Mouse (Mus musculus): ENCODE measurements around the gene Kirrel3. TPM values are rescaled to one million over a fixed set of nuclear protein-coding genes. Genes with fewer than 3 reads are reported as not detected.

Kirrel3 gene
- polyA plus RNA-seq, 1 experiment from 2014 or later: 2.3 TPM

DNA sequence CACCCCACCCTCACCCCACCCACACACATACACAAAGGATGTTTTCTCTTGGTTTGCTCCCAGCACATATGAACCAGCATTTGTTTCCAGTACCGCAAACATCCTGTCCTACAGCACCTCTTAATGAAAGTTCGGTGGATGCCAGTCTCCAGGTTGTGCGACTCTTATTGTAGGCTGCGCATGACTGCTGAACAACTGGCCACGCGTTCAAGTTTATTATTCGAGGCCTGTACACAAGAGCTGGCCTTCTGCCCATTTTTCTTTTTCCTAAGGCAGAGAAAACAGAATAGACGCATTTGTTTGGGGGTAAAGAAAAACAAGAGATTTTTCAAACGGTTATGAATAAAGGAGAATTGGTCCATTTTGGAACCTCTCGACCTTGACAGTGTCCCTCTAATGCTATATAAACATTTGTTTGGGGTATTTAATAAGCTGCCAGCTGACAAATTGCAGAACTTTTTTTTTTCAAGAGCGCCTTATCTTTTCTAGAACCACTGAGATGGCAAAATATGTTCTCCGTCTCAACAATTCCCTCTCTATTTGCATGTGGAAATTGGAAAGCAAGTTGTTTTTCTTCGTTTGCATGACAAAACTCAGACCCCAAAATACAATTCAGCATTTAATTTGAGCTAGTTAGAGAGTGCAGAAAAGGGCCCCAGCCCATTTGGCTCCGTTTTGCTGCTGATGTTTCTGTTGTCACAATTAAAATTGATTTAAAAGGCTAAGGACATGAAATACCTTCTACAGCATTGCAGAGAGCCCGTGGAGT lies 179.9 kb downstream of the Kirrel3 start:
- Histone ChIP-seq H3K9ac (ENCODE audit: low read length) (no peak overlapping the region), H3K27ac (ENCODE audit: low read length) (no peak overlapping the region), H3K9me3 (replicated peaks; ENCODE audit: control insufficient read depth, low read length) (no peaks in the 10 kb centered on the region), H3K4me3 (replicated peaks; ENCODE audit: low read length) (no peak overlapping the region), H3K27me3 (ENCODE audit: control insufficient read depth, insufficient read depth, low read length) (no peaks in the 10 kb centered on the region), H3K4me1 (ENCODE audit: control insufficient read depth, insufficient read depth, low read length) (no peaks in the 10 kb centered on the region), H3K36me3 (ENCODE audit: control insufficient read depth, insufficient read depth, low read length) (no peaks in the 10 kb centered on the region), H3K4me2 (ENCODE audit: low read depth, low read length) (no peak overlapping the region)
- 69% methylated on average over 15 of the region's 15 CpGs for WGBS
- ATAC-seq (ENCODE audit: insufficient read depth, low FRiP score): no peak

DNA sequence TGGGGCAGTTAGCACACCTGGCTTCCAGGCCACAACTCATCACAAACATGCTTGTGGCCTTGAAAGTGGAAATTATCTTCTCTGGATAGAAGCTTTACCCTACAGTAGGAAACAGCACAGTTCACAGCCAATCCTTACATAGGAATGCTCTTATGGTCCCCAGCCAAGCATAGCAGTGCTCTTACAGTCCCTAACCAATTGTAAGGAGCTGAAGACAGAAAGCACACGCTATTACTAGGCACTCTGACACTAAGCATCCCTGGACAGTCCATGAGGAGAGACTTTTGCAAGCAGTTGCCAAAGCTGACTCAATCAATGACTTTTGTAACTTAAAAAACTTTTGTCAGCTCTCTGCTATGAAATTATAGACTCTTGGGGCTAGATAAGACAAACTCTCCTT lies 181.5 kb downstream of the Kirrel3 start:
- H3K27ac ChIP-seq (ENCODE audit: low read length): no peak overlapping the region
- H3K4me3 ChIP-seq (replicated peaks; ENCODE audit: low read length): no peak overlapping the region
- no peaks in the 10 kb centered on the region for H3K4me1 ChIP-seq (ENCODE audit: control insufficient read depth, insufficient read depth, low read length)
- H3K9ac ChIP-seq (ENCODE audit: low read length): no peak overlapping the region
- 47% methylated on average over 1 of the region's 1 CpGs for WGBS
- no peaks in the 10 kb centered on the region for H3K36me3 ChIP-seq (ENCODE audit: control insufficient read depth, insufficient read depth, low read length)
- no peaks in the 10 kb centered on the region for H3K27me3 ChIP-seq (ENCODE audit: control insufficient read depth, insufficient read depth, low read length)
- H3K4me2 ChIP-seq (ENCODE audit: low read depth, low read length): no peak overlapping the region
- no peak for ATAC-seq (ENCODE audit: insufficient read depth, low FRiP score)
- no peaks in the 10 kb centered on the region for H3K9me3 ChIP-seq (replicated peaks; ENCODE audit: control insufficient read depth, low read length)

DNA sequence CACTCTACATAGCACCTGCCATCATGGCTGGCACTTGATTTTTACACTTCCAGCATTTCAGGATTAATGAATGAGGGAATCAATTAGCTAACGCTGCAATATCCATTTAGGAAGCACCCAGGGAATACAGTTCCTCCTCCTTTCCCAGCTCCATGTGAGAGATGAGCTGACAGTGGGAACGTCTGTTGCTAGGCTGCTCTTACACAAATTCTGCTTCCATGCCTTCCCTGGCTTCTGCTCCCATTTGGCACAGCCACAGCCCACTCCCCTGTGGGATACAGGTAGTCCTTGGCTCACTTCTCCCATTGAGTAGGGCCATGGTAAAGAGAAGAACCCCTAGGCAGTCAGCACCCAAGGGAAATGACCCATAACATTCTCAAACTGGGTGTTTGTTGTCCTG lies 185.2 kb downstream of the Kirrel3 start:
- no peaks in the 10 kb centered on the region for H3K36me3 ChIP-seq (ENCODE audit: control insufficient read depth, insufficient read depth, low read length)
- no peak overlapping the region for H3K9ac ChIP-seq (ENCODE audit: low read length)
- no peak overlapping the region for H3K4me2 ChIP-seq (ENCODE audit: low read depth, low read length)
- H3K4me3 ChIP-seq (replicated peaks; ENCODE audit: low read length): no peak overlapping the region
- ATAC-seq (ENCODE audit: insufficient read depth, low FRiP score): no peak
- no peak overlapping the region for H3K27ac ChIP-seq (ENCODE audit: low read length)
- 65% methylated on average over 2 of the region's 2 CpGs for WGBS
- H3K4me1 ChIP-seq (ENCODE audit: control insufficient read depth, insufficient read depth, low read length): no peaks in the 10 kb centered on the region
- no peaks in the 10 kb centered on the region for H3K9me3 ChIP-seq (replicated peaks; ENCODE audit: control insufficient read depth, low read length)
- H3K27me3 ChIP-seq (ENCODE audit: control insufficient read depth, insufficient read depth, low read length): no peaks in the 10 kb centered on the region

DNA sequence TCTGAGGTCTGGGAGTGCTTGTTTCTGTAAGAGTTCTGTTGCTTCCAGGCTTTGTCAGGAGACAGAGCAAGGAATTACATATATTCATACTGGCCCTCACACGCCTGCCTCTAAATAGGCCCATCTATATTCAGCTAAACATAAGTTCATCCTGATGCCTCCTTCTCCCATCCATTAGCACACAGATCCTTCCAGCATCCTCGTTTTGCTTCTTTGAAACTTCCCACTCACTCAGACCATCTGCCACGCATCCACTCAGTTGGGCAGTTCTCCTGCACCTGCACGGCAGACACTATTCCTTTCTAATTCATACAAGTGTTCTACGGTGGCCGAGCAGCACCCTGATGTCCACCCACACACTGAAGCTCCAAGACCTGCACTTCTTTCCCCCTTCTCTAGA lies 201.1 kb downstream of the Kirrel3 start:
- no peak for ATAC-seq (ENCODE audit: insufficient read depth, low FRiP score)
- Histone ChIP-seq H3K9ac (ENCODE audit: low read length) (no peak overlapping the region), H3K4me3 (replicated peaks; ENCODE audit: low read length) (no peak overlapping the region), H3K9me3 (replicated peaks; ENCODE audit: control insufficient read depth, low read length) (no peaks in the 10 kb centered on the region), H3K27ac (ENCODE audit: low read length) (no peak overlapping the region), H3K27me3 (ENCODE audit: control insufficient read depth, insufficient read depth, low read length) (no peaks in the 10 kb centered on the region), H3K36me3 (ENCODE audit: control insufficient read depth, insufficient read depth, low read length) (no peaks in the 10 kb centered on the region), H3K4me2 (ENCODE audit: low read depth, low read length) (no peak overlapping the region), H3K4me1 (ENCODE audit: control insufficient read depth, insufficient read depth, low read length) (no peaks in the 10 kb centered on the region)
- 81% methylated on average over 6 of the region's 6 CpGs for WGBS

DNA sequence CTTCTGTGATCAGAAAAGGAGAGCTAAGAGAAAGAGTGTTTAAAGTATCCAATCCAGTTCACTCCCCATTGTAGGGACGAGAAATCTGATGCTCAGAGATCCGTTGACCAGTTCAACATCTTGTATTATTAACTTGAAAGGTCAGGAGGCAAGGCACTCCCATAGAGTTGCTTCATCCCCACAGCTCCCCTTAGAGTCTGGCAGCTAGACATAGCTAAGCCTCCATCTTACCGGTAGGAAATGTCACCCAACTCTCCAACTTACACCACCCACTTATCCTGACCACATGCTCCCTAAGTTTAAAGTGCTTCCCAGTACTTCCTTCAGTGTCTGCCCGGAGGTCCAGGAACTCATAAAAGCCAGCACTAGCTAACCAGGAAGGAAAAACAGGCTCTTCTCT lies 202.7 kb downstream of the Kirrel3 start:
- Histone ChIP-seq H3K9ac (ENCODE audit: low read length) (no peak overlapping the region), H3K4me3 (replicated peaks; ENCODE audit: low read length) (no peak overlapping the region), H3K9me3 (replicated peaks; ENCODE audit: control insufficient read depth, low read length) (no peaks in the 10 kb centered on the region), H3K27me3 (ENCODE audit: control insufficient read depth, insufficient read depth, low read length) (no peaks in the 10 kb centered on the region), H3K27ac (ENCODE audit: low read length) (no peak overlapping the region), H3K4me2 (ENCODE audit: low read depth, low read length) (no peak overlapping the region), H3K4me1 (ENCODE audit: control insufficient read depth, insufficient read depth, low read length) (no peaks in the 10 kb centered on the region), H3K36me3 (ENCODE audit: control insufficient read depth, insufficient read depth, low read length) (no peaks in the 10 kb centered on the region)
- ATAC-seq (ENCODE audit: insufficient read depth, low FRiP score): no peak
- 28% methylated on average over 4 of the region's 4 CpGs for WGBS

DNA sequence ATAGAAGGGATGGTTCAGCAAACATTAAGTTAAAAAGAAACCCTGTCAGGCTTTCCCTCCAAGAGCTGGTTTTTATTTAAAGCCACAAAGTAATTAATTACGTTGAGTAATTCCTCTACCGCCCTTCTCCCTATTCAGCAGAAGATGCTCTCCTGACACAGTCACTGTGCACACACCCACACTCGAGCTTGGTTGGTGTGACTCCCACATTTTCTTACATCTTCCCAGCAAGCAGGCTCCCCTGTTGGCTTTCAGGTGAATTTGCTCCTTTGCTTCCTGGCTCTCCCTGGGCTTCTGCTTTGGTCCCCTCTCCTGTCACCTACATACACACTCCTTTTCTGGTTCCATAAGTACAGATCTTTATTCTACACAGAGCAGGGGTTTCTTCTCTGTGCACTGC lies 203.7 kb downstream of the Kirrel3 start:
- Histone ChIP-seq H3K27me3 (ENCODE audit: control insufficient read depth, insufficient read depth, low read length) (no peaks in the 10 kb centered on the region), H3K9me3 (replicated peaks; ENCODE audit: control insufficient read depth, low read length) (no peaks in the 10 kb centered on the region), H3K9ac (ENCODE audit: low read length) (no peak overlapping the region), H3K4me3 (replicated peaks; ENCODE audit: low read length) (no peak overlapping the region), H3K4me2 (ENCODE audit: low read depth, low read length) (no peak overlapping the region), H3K27ac (ENCODE audit: low read length) (no peak overlapping the region), H3K4me1 (ENCODE audit: control insufficient read depth, insufficient read depth, low read length) (no peaks in the 10 kb centered on the region), H3K36me3 (ENCODE audit: control insufficient read depth, insufficient read depth, low read length) (no peaks in the 10 kb centered on the region)
- no peak for ATAC-seq (ENCODE audit: insufficient read depth, low FRiP score)
- WGBS: 27% methylated on average over 3 of the region's 3 CpGs

DNA sequence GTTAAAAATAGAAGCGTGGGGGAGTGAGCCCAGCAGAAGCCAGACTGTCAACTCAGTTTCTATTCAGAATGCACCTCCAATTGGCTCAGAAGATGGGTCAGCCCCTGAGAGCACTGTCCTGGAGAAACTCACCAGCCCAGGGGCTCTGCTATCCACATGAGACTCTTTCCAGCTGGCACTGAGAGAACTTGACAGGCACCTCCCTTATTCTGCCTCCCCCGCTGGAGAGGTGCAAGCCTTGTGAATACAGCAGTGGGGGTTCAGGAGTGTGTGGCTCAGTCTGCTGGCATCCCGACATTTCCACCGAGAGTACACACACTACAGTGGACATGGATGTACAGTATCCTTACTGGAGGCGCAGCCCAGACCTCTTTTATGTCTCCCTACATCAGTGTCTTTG lies 210.0 kb downstream of the Kirrel3 start:
- H3K9ac ChIP-seq (ENCODE audit: low read length): no peak overlapping the region
- WGBS: 61% methylated on average over 5 of the region's 5 CpGs
- no peak overlapping the region for H3K27ac ChIP-seq (ENCODE audit: low read length)
- H3K36me3 ChIP-seq (ENCODE audit: control insufficient read depth, insufficient read depth, low read length): no peaks in the 10 kb centered on the region
- no peaks in the 10 kb centered on the region for H3K9me3 ChIP-seq (replicated peaks; ENCODE audit: control insufficient read depth, low read length)
- H3K27me3 ChIP-seq (ENCODE audit: control insufficient read depth, insufficient read depth, low read length): no peaks in the 10 kb centered on the region
- H3K4me3 ChIP-seq (replicated peaks; ENCODE audit: low read length): no peak overlapping the region
- ATAC-seq (ENCODE audit: insufficient read depth, low FRiP score): no peak
- H3K4me1 ChIP-seq (ENCODE audit: control insufficient read depth, insufficient read depth, low read length): no peaks in the 10 kb centered on the region
- H3K4me2 ChIP-seq (ENCODE audit: low read depth, low read length): no peak overlapping the region

DNA sequence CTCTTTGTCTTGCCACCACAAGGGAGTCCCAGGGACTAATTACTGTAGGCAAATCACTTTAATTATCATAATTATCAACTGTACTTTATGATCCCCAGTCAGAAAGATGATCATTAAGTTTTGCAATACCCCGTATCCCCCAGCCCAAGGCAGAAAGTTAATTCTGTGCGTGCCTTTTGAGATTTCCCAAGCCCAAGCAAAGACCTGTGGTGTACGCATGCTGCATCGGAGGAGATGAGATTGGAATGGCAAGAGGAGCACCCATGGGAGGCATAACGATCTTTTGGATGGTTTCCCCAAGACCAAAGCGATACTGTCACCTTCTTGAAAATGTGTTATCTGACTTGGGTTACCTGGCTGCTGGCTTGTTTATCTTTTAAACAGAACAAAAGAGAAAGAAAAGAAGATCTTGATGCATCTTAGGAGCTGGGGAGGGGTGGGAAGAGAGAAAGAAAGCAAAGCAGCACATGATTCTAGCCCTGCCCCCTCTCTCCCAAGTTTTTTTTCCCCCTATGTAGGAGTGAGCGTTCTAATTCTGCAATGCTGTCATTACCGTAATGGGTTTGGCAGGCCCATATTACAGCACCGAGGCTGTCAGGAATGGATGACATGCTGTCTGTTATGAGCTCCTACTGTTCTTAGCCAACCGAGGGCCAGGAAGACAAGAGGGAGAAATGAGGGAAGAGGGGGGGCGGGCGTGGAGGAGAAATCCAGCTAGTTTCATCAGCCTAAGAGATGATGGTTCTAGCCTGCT lies 218.0 kb downstream of the Kirrel3 start:
- no peak overlapping the region for H3K27ac ChIP-seq (ENCODE audit: low read length)
- H3K4me2 ChIP-seq (ENCODE audit: low read depth, low read length): no peak overlapping the region

DNA sequence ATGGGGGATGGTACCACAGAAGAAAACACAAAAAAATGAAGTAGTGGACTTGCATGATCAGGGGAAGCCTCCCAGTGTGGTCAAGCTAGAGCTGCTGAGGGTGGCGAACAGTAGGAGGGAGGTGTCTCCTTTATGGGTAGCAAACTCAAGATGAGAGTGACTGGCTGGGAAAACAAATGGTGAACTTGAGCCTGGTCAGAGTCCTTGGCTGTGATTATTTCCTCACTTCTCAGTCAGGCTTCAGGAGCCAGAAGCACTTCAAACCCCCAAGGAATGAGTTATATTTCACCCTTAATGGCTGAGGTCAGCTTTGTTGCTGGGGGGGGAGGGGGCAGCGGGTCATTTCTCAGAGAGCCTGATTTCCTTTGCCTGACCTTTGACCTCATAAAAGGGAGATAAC lies 218.7 kb downstream of the Kirrel3 start:
- Histone ChIP-seq H3K9me3 (replicated peaks; ENCODE audit: control insufficient read depth, low read length) (no peaks in the 10 kb centered on the region), H3K4me3 (replicated peaks; ENCODE audit: low read length) (no peak overlapping the region), H3K27ac (ENCODE audit: low read length) (no peak overlapping the region), H3K4me1 (ENCODE audit: control insufficient read depth, insufficient read depth, low read length) (no peaks in the 10 kb centered on the region), H3K4me2 (ENCODE audit: low read depth, low read length) (no peak overlapping the region), H3K36me3 (ENCODE audit: control insufficient read depth, insufficient read depth, low read length) (no peaks in the 10 kb centered on the region), H3K9ac (ENCODE audit: low read length) (no peak overlapping the region), H3K27me3 (ENCODE audit: control insufficient read depth, insufficient read depth, low read length) (no peaks in the 10 kb centered on the region)
- 37% methylated on average over 2 of the region's 2 CpGs for WGBS
- ATAC-seq (ENCODE audit: insufficient read depth, low FRiP score): no peak

More for the DNA sequence above, 218.0 kb downstream of the Kirrel3 start:
- ATAC-seq (ENCODE audit: insufficient read depth, low FRiP score): no peak
- Histone ChIP-seq H3K9ac (ENCODE audit: low read length) (no peak overlapping the region), H3K36me3 (ENCODE audit: control insufficient read depth, insufficient read depth, low read length) (no peaks in the 10 kb centered on the region), H3K27me3 (ENCODE audit: control insufficient read depth, insufficient read depth, low read length) (no peaks in the 10 kb centered on the region), H3K9me3 (replicated peaks; ENCODE audit: control insufficient read depth, low read length) (no peaks in the 10 kb centered on the region), H3K4me1 (ENCODE audit: control insufficient read depth, insufficient read depth, low read length) (no peaks in the 10 kb centered on the region), H3K4me3 (replicated peaks; ENCODE audit: low read length) (no peak overlapping the region)
- 80% methylated on average over 12 of the region's 12 CpGs for WGBS
